Mouse (Mus musculus): ENCODE measurements around the gene Slc2a12.

- TF ChIP-seq CTCF (conservative IDR thresholded peaks at IDR 0.05; ENCODE audit: insufficient read depth, insufficient read length, low read depth, low read length) (no peak), POLR2A (IDR thresholded peaks at IDR 0.05; ENCODE audit: low read depth, low read length) (no peak)
Observed at GRCm38 (mm10) chr10:22703844-22704243, 59.0 kb downstream of the Slc2a12 start.

All from kidney, adult 2 months (tissue).